Mouse (Mus musculus): Measurements from ENCODE around the gene Psen1. TPM values are rescaled to one million over a fixed set of nuclear protein-coding genes. Genes with fewer than 3 reads are reported as not detected.
A peak's percentile ranks its signal among the peaks of the same experiment; 100 is the strongest.

Gene Psen1
- polyA plus RNA-seq, 1 experiment from 2014 or later: 38.9 TPM

GRCm38 (mm10) chr12:83762706-83763105 lies 74.8 kb downstream of the Psen1 start:
- no peak for ATAC-seq (replicated peaks; ENCODE audit: insufficient number of reproducible peaks, insufficient read depth, low FRiP score, low read depth)
- WGBS: 51% methylated on average over 4 of the region's 4 CpGs
- Histone ChIP-seq H3K27ac (no peak overlapping the region), H3K9ac (no peak overlapping the region), H3K9me3 (replicated peaks) (no peaks in the 10 kb centered on the region), H3K4me1 (replicated peaks) (peaks cover 20% of the 10 kb centered on the region), H3K4me3 (no peak overlapping the region), H3K4me2 (no peak overlapping the region), H3K36me3 (no peaks in the 10 kb centered on the region), H3K27me3 (peaks cover 3% of the 10 kb centered on the region; the same call in 1 of the 2 replicates)

- Histone ChIP-seq H3K4me1 (replicated peaks) (peaks cover 20% of the 10 kb centered on the region), H3K9me3 (replicated peaks) (no peaks in the 10 kb centered on the region), H3K36me3 (no peaks in the 10 kb centered on the region), H3K9ac (peak within 1 kb of the TSS; percentile 48; the same call in 1 of the 2 replicates), H3K4me2 (peak within 1 kb of the TSS; percentile 91), H3K4me3 (peak within 1 kb of the TSS; percentile 48), H3K27me3 (peaks cover 3% of the 10 kb centered on the region; the same call in 1 of the 2 replicates), H3K27ac (no peak within 1 kb of the TSS)
- WGBS: 7% methylated on average over 28 of the region's 31 CpGs
- 0 out of 2 replicates have a peak, but pooled peaks have one; percentile 36 for ATAC-seq (replicated peaks; ENCODE audit: insufficient number of reproducible peaks, insufficient read depth, low FRiP score, low read depth)
Observed at GRCm38 (mm10) chr12:83763311-83764043, 75.5 kb downstream of the Psen1 start, which contains the start of gene Papln. Gene Papln, plus strand, starts transcription at chr12:83763634.

- peaks cover 20% of the 10 kb centered on the region for H3K4me1 ChIP-seq (replicated peaks)
- 4% methylated on average over 14 of the region's 14 CpGs for WGBS
- H3K27me3 ChIP-seq: peaks cover 3% of the 10 kb centered on the region; the same call in 1 of the 2 replicates
- peak overlapping the region; percentile 91 for H3K4me2 ChIP-seq
- H3K4me3 ChIP-seq: peak overlapping the region; percentile 48
- ATAC-seq (replicated peaks; ENCODE audit: insufficient number of reproducible peaks, insufficient read depth, low FRiP score, low read depth): no peak
- H3K9ac ChIP-seq: peak overlapping the region; percentile 48; the same call in 1 of the 2 replicates
- H3K27ac ChIP-seq: no peak overlapping the region
- no peaks in the 10 kb centered on the region for H3K36me3 ChIP-seq
- no peaks in the 10 kb centered on the region for H3K9me3 ChIP-seq (replicated peaks)
Observed at GRCm38 (mm10) chr12:83764044-83764365, 76.1 kb downstream of the Psen1 start.

- no peak overlapping the region; the same call in 1 of the 2 replicates for H3K4me3 ChIP-seq
- 73% methylated on average over 10 of the region's 10 CpGs for WGBS
Observed at GRCm38 (mm10) chr12:83764519-83764918, 76.6 kb downstream of the Psen1 start.

GRCm38 (mm10) chr12:83765965-83766603 lies 78.1 kb downstream of the Psen1 start:
- H3K9me3 ChIP-seq (replicated peaks): no peaks in the 10 kb centered on the region
- H3K36me3 ChIP-seq: no peaks in the 10 kb centered on the region
- no peak overlapping the region for H3K4me2 ChIP-seq
- no peak overlapping the region for H3K27ac ChIP-seq
- no peak for ATAC-seq (replicated peaks; ENCODE audit: insufficient number of reproducible peaks, insufficient read depth, low FRiP score, low read depth)
- no peak overlapping the region for H3K4me3 ChIP-seq
- peaks cover 3% of the 10 kb centered on the region; the same call in 1 of the 2 replicates for H3K27me3 ChIP-seq
- H3K9ac ChIP-seq: no peak overlapping the region
- WGBS: 74% methylated on average over 13 of the region's 13 CpGs
- H3K4me1 ChIP-seq (replicated peaks): peaks cover 36% of the 10 kb centered on the region

More at GRCm38 (mm10) chr12:83764519-83764918, 76.6 kb downstream of the Psen1 start:
- Histone ChIP-seq H3K4me1 (replicated peaks) (peaks cover 23% of the 10 kb centered on the region), H3K9ac (no peak overlapping the region), H3K36me3 (no peaks in the 10 kb centered on the region), H3K4me2 (peak overlapping the region; percentile 91), H3K9me3 (replicated peaks) (no peaks in the 10 kb centered on the region), H3K27ac (no peak overlapping the region), H3K27me3 (peaks cover 3% of the 10 kb centered on the region; the same call in 1 of the 2 replicates)
- no peak for ATAC-seq (replicated peaks; ENCODE audit: insufficient number of reproducible peaks, insufficient read depth, low FRiP score, low read depth)

- Histone ChIP-seq H3K27ac (no peak overlapping the region), H3K36me3 (no peaks in the 10 kb centered on the region), H3K4me2 (no peak overlapping the region), H3K4me1 (replicated peaks) (peaks cover 32% of the 10 kb centered on the region), H3K4me3 (no peak overlapping the region), H3K27me3 (peaks cover 7% of the 10 kb centered on the region; the same call in 1 of the 2 replicates), H3K9ac (no peak overlapping the region), H3K9me3 (replicated peaks) (no peaks in the 10 kb centered on the region)
- 75% methylated on average over 9 of the region's 9 CpGs for WGBS
- ATAC-seq (replicated peaks; ENCODE audit: insufficient number of reproducible peaks, insufficient read depth, low FRiP score, low read depth): no peak
Observed at GRCm38 (mm10) chr12:83767833-83768232, 79.9 kb downstream of the Psen1 start.

- Histone ChIP-seq H3K9ac (no peak overlapping the region), H3K4me2 (no peak overlapping the region), H3K4me3 (no peak overlapping the region), H3K27me3 (peaks cover 7% of the 10 kb centered on the region; the same call in 1 of the 2 replicates), H3K27ac (no peak overlapping the region), H3K36me3 (no peaks in the 10 kb centered on the region), H3K9me3 (replicated peaks) (no peaks in the 10 kb centered on the region), H3K4me1 (replicated peaks) (peaks cover 28% of the 10 kb centered on the region)
- 68% methylated on average over 14 of the region's 14 CpGs for WGBS
- no peak for ATAC-seq (replicated peaks; ENCODE audit: insufficient number of reproducible peaks, insufficient read depth, low FRiP score, low read depth)
Observed at GRCm38 (mm10) chr12:83768235-83768899, 80.4 kb downstream of the Psen1 start.

GRCm38 (mm10) chr12:83770418-83771256 lies 82.7 kb downstream of the Psen1 start:
- WGBS: 6% methylated on average over 25 of the region's 25 CpGs
- H3K4me3 ChIP-seq: peak overlapping the region; percentile 27

GRCm38 (mm10) chr12:83775621-83776020 lies 87.7 kb downstream of the Psen1 start:
- H3K4me2 ChIP-seq: no peak overlapping the region
- no peak overlapping the region for H3K4me3 ChIP-seq
- peaks cover 2% of the 10 kb centered on the region for H3K4me1 ChIP-seq (replicated peaks)
- no peak overlapping the region for H3K9ac ChIP-seq
- no peaks in the 10 kb centered on the region for H3K9me3 ChIP-seq (replicated peaks)
- H3K36me3 ChIP-seq: no peaks in the 10 kb centered on the region
- H3K27ac ChIP-seq: no peak overlapping the region
- peaks cover 7% of the 10 kb centered on the region; the same call in 1 of the 2 replicates for H3K27me3 ChIP-seq
- 80% methylated on average over 12 of the region's 12 CpGs for WGBS
- ATAC-seq (replicated peaks; ENCODE audit: insufficient number of reproducible peaks, insufficient read depth, low FRiP score, low read depth): no peak

More at GRCm38 (mm10) chr12:83770418-83771256, 82.7 kb downstream of the Psen1 start:
- Histone ChIP-seq H3K36me3 (no peaks in the 10 kb centered on the region), H3K4me2 (peak overlapping the region; percentile 59), H3K27me3 (peaks cover 7% of the 10 kb centered on the region; the same call in 1 of the 2 replicates), H3K9me3 (replicated peaks) (no peaks in the 10 kb centered on the region), H3K4me1 (replicated peaks) (peaks cover 16% of the 10 kb centered on the region), H3K27ac (no peak overlapping the region), H3K9ac (peak overlapping the region; percentile 17; the same call in 1 of the 2 replicates)
- 0 out of 2 replicates have a peak, but pooled peaks have one; percentile 45 for ATAC-seq (replicated peaks; ENCODE audit: insufficient number of reproducible peaks, insufficient read depth, low FRiP score, low read depth)

- no peak overlapping the region for H3K9ac ChIP-seq
- ATAC-seq (replicated peaks; ENCODE audit: insufficient number of reproducible peaks, insufficient read depth, low FRiP score, low read depth): no peak
Observed at GRCm38 (mm10) chr12:83776766-83777165, 88.8 kb downstream of the Psen1 start.

More at GRCm38 (mm10) chr12:83776766-83777165, 88.8 kb downstream of the Psen1 start:
- H3K4me1 ChIP-seq (replicated peaks): no peaks in the 10 kb centered on the region
- WGBS: 82% methylated on average over 7 of the region's 7 CpGs
- no peaks in the 10 kb centered on the region for H3K36me3 ChIP-seq
- H3K9me3 ChIP-seq (replicated peaks): no peaks in the 10 kb centered on the region
- peaks cover 4% of the 10 kb centered on the region; the same call in 1 of the 2 replicates for H3K27me3 ChIP-seq
- H3K4me2 ChIP-seq: no peak overlapping the region
- no peak overlapping the region for H3K4me3 ChIP-seq
- no peak overlapping the region for H3K27ac ChIP-seq

All from heart, embryonic 15.5 days (tissue).